Mouse (Mus musculus) megakaryocyte, adult 5-6 weeks (primary cell): ENCODE results near the gene Arrdc1. TPM values are rescaled to one million over a fixed set of nuclear protein-coding genes. Genes with fewer than 3 reads are reported as not detected.

Experiments
- ATAC-seq: 2 replicates; pipeline ENCODE4 v1.8.0; 2016; ENCODE audit warnings: mild to moderate bottlenecking, inconsistent platforms; ENCODE audit not compliant: poor library complexity, severe bottlenecking
- total RNA-seq, 2 experiments: library from RNA; stranded (forward) in 1 of 2; stranded (reverse) in 1 of 2; fragments of 153-499, 151-499 nt in 1 of 2; fragments of 221-1000, 200-1000 nt in 1 of 2; gene quantifications; 2 replicates each; pipeline versions ENCODE4 v1.2.3 to v1.2.4; 2015 to 2017

The Arrdc1 gene
- total RNA-seq (2015) (47.2 and 53.9 TPM in 2 replicates), total RNA-seq (2017) (106 and 108 TPM in 2 replicates)

DNA sequence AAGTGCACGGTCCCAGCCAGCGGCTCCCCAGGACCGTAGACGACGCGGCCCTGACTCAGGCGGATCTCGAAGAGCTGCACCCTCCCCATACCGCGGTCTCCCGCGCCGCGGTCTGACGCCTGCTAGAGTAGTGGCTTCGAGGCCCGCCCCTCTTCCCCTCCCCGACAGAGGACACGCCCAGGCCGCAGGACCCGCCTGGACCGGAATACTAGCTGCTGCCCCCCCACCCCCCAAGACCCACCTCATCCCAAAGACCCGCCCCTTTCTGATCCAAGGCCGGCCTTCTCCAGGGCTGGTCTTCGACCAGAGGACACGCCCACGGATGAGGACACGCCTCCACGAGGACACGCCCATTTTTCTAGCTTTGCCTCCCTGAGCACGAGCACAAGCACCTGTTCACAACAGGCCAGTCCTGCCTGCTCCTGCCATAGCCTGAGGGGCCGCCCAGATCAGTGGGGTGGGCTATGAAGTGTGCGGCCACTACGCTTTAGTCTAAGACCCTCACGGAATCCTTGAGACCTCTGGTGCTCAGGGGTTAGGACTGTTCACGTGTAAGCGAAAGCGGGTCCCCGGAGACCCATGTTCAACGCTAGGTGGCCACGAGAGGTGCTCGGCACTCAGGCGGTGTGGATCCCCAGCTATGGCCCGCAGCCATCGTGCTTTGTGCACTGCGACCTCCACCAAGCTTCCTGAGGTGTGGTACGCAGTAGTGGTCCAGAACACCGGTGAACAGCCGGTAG lies at the start of gene Arrdc1:
Gene Arrdc1, minus strand, starts transcription at position 196 of the 740 bp plus-strand sequence.
- ATAC-seq: peak; percentile 90

DNA sequence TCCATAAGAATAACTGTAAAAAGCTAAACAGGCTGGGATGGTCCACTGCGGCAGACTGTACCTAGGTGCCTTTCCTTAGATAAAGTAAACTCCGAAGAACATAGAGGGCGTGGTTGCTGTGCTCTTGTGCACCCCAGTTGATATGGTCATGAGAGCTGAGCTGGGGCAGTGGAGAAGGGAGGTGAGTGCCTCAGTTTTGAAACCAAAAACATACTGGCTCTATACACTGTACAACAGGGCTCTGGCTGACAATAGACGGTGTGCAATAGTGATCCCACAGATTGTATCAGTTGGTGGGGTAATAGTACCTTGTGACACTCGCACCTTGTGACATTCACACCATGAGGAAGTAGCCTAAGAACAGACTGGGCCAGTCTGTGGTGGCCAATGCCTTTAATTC lies 41.9 kb upstream of the Arrdc1 start:
- peak; percentile 53 for ATAC-seq

DNA sequence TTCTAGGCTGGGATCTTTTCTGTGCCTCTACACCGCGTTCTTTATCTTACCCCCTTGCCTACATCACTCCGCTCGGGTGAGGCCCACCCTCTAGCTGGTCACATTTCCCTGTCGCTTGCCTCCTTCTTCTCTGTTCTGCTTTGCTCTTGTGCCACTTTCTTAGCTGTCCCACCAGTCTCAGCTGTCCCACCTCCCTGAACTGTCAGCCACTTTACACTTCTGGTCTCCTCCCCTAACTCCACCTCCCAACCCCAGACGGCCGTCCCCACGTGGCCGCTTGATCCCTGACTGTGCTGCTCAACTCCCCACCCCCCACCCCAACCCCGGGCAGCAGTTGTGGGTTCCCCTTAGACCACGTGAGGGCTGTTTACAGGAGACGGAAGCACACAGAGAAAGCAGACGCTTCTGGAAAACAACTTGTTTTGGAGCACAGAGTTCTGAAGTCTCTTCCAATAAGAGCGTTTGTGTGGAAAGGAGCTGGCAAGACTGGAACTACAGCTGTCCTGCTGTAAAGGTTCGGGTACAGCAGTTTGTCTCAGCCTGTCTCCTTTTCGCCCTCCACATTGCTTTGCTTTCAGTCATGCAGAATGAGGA lies 40.7 kb upstream of the Arrdc1 start, which contains the start of gene Pnpla7:
Gene Pnpla7, plus strand, starts transcription at position 330 of the 594 bp plus-strand sequence.
- peak; percentile 63 for ATAC-seq

DNA sequence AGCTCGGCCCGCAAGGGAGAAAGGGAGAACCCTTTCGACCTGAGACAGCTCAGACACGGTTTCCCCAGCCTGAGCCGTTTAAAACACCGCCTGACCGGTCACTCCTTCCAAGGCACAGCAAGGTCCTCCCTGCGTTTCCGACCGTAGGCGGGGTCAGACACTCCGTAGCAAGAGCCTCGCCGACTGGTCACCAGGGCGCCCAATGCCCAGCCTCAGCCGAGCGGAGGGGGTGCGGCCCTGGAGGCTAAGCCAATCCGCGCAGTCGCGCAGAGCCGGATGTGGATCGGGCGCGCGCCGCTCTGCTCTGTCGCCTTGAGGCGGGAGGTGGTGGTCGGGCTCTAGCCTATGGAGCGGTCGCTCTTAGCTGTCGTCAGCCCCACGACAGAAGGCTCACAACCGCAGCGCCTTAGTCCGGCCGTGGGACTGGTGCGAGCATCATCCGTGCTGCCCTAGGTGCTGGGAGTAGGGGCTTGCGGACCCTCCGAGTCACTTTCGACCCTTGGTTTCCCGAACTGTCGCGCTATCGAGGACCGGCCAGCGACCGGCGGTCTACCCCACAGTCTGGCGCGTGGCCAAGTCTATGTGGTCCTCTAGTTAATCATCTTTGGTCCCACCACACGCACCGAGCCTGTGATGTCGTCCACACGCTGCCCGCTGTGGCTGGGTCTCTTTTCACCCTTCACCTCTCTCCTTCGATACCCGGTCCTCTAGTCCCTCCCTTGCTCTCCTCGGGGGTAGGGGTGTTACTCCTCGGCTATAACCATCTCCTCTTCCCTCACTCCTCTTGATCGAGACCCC lies 40.1 kb upstream of the Arrdc1 start, which contains the start of gene Mrpl41:
Gene Mrpl41, minus strand, starts transcription at position 193 of the 798 bp plus-strand sequence.
- ATAC-seq: peak; percentile 77

DNA sequence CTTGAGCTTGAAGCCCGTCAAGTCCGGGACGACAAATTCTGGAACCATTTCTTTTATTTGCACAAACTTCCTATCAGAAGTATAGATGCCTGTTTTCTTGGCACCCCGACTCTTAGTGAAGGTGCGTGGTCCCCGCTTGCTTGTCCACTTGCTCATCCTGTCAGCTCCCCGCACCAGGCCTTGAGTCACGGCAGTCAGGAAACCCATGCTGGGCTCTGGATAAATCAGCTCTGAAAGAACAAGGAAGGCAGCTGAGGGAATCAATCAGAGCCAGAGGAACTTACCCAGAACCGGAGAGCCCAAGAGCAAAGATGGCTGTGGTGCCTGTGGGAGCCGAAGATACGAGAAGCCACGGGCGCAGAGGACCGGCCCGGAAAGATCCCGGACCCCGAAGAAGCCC lies 39.4 kb upstream of the Arrdc1 start:
- ATAC-seq: peak; percentile 3; the same call in 1 of the 2 replicates

DNA sequence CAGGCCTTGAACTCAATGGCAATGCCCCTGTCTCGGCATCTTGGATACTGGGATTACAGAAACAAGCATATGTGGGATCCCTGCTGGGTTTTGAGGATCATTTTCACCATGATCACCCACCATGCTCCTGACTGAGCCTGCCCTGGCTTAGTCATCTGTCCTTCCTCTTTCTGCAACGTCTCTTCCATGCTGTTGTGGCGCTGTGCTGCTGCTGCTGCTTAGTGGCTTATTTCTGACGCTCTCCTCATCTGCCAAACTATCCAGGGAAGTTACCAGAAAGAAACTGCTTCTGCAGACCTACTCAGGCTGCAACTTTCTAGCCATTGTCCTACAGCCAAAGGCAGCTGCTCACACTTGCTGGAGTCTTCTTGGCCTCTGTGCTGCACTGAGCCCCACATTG lies 35.3 kb upstream of the Arrdc1 start:
- ATAC-seq: no peak

DNA sequence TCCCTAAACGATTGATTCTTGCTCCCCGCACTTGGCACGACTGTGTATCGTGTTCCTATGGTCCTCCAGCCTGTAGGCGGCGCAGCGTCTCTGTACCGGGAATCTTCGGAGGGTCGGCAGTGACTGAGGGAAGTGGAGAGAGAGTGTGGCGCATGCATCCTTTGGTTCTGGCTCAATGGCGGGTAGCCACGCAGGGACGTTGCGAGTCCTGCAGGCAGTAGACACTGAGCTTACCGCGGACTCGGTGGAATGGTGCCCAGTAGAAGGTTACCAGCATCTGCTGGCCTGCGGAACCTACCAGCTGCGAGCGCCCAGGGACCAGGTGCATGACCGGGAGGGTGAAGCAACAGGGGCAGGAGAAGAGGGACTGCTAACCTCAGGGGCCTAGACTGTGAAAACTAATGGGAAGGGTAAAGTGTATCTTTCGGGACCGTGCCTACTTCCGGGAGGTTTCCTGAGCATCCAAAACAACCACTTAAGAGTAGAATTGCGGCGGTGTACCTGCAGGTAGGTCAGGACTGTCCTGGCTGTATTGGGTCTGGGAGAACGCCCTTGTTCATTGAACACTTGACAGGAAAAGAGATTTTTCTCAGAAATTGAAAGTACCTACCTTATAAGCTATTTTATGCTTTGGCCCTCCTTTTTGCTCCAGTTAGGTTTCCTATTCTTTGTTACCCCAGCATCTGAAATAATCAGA lies 27.4 kb upstream of the Arrdc1 start, which contains the start of gene Dph7:
Gene Dph7, plus strand, starts transcription at position 97 of the 697 bp plus-strand sequence.
- ATAC-seq: peak; percentile 100

DNA sequence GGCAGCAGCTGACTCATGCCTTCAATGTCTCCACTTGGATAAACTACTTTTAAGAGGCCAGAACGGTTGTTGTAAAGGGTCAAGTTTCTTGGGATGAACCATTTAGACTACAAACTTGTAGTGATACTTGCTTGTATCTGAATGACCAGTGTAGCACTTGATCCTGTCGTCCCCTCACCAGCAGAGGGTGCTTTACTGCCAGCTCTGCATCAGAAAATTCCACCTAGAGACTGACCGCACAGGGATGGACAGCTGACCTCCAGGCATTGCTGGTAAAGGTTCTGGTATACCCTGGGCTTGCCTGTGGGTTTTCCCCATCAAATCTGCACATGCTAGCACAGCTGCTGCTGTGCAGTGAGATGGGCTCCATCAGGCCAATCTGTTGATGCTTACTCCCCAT lies 25.9 kb upstream of the Arrdc1 start:
- ATAC-seq: no peak

DNA sequence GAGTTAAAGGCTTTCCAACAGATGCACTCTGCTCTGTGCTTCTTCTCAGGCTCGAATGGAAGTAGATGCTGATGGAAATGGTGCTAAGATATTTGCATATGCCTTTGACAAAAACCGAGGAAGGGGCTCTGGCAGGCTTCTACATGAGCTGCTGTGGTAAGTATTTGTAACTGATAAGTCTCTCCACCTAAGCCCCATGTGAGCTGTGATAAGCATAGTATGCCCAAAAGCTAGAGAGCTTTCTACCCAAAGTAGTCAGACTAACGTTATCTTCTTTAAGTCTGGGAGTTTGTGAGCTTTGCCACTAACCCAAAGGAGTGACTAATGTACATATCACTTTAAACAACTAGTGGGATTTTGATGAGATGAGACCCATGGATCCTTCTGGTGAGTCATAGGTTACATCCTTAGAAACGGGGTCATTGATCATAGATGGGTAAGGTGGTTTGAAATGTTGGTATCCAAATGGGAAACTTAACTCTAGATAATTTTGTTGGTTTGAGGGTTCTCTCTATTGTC lies 17.5 kb upstream of the Arrdc1 start:
- no peak for ATAC-seq

DNA sequence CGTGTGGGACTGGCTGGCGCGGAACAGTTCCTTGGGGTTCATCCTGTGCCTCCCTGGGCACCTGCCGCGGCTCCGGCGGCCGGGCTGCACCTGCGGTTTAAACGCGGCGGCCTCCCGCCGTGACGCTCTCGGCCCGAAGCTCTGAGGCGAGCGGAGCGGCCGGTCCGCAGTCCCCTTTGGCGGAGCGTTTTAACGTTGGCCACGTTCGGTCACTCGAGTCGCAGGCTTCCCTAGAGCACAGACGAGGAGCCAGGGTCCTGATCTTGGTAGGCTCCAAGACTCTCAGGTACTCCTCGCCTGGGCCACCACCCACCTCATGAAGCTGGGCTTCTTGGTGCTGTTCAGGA lies 15.1 kb upstream of the Arrdc1 start:
- peak; percentile 30; the same call in 1 of the 2 replicates for ATAC-seq

DNA sequence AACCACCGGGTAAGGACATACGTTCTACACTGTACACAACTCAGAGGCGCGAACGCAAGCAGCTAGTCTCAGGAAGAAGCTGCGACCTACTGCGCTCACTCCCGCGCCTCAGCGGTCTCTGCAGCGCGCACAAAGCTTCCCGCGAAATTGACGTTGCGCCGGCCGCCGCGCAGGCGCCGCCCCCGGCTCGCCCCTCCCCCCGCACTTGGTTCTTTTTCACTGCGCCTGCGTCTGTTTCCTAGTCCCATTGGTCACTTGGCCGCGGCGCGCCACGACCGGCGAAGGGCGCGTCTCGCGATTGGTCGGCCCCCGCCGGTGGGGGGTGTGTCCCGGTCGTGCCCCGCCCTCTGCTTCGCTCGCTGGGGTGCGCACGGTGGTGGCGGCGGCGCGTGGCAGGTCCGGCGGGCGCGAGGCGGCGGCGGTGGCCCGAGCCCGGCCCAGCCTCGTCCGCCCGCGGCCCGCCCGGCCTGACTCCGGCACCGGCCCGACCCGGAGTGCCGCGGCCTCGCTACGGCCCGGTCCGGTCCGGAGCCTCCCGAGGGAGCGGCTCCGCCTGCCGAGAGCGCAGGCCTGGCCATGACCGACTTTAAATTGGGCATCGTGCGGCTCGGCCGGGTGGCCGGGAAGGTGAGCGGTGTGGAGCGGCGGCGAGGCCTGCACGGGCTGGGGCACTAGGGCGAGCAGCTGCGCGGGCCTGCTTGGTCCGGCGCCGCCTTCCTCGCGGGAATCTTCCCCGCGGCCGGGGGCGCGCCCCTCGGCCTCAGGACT lies 14.6 kb upstream of the Arrdc1 start, which contains the start of gene Zmynd19:
Gene Zmynd19, plus strand, starts transcription at position 372 of the 768 bp plus-strand sequence.
- ATAC-seq: peak; percentile 100

DNA sequence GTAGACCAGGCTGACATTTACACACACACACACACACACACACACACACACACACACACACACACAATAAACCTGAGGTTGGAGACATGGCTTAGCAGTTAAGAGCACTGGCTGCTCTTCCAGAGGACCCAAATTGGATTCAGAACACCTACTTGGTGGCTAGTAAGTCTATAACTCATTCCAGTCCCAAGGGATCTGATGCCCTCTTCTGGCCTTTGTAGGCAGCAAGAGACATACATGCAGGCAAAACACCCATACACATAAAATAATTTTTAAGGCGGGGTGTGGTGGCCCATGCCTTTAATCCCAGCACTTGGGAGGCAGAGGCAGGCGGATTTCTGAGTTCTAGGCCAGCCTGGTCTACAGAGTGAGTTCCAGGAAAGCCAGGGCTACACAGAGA lies 9.3 kb upstream of the Arrdc1 start:
- ATAC-seq: 0 out of 2 replicates have a peak, but pooled peaks have one; percentile 52

DNA sequence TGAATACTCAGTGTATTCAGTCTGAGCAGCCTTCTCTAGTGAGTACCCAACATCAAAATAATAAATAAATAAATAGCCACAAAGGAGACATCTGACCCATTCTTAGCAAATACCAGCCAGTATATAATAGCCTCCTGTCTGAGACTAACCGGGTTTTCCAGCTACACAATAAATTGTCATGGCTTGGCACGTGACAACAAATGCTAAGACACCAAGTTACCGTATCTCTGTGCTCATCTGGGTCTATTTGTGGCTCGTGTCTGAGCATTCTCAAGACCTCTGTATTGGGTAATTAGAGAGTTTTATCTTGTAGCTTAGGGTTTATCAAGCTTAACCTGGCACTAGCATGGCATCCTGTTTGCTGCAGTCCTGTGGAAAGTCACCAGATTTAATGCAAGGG lies 7.0 kb upstream of the Arrdc1 start:
- ATAC-seq: no peak

DNA sequence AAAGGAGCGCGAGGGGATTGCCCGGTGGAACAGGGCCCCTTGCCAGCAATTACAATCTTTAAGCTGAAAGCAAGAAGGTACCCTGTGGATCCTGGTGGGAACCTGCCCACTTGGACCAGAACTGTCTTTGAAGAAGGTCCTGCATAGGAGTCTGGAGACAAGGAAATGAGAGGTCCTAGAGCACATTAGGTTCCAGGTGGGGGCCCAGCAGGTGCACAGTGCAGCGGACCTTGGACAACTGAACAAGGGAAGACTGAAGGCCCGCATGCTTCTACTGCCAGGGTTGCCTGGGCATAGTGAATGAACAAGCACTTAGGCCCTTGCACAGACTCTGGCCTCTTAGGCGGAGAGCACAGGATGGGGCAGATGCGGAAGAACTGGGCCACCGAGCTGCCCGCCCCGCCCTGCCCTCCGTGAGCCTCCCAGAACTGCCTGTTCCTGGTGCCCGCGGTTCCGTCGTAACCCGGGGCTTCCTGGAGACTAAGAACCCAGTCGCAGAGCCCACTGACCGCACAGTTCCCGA lies 550 bp downstream of the Arrdc1 start:
- ATAC-seq: peak; percentile 64

DNA sequence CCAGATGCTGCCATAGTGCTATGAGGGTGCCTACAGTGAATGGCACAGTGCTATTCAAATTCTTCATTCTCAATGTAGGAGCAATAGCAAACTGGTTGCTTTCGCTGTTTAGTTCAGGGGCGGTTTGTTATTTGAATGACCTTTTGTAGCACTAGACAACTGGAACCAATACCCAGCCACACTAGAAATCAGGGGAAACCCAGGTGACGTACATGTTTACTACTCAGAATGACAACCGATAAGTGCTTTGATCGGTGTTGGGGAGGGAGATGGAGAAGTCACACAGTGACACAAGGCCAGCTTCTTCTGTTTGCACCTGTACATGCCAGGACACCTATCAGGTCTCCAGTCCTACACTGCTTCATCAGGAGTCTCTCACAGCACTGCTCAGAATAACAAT lies 5.5 kb downstream of the Arrdc1 start:
- ATAC-seq: no peak

DNA sequence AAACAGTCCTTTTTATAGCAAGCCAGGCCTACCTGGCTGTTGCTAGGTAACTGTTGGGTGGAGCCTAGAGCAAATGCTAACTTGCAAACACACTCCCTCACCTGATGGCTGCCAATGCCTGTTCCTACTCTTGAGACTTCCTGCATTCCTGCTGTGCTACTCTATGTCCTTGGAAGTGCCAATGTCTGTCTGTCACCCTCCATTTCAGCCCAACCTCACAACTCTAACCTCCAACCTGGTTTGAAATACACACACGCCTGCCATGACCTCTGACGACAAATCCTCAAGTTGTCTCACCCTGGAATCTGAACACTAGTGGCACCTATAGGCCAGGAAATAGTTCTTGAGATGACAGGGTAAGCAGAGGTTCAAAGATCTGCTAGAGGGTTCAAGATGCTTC lies 5.9 kb downstream of the Arrdc1 start:
- no peak for ATAC-seq

DNA sequence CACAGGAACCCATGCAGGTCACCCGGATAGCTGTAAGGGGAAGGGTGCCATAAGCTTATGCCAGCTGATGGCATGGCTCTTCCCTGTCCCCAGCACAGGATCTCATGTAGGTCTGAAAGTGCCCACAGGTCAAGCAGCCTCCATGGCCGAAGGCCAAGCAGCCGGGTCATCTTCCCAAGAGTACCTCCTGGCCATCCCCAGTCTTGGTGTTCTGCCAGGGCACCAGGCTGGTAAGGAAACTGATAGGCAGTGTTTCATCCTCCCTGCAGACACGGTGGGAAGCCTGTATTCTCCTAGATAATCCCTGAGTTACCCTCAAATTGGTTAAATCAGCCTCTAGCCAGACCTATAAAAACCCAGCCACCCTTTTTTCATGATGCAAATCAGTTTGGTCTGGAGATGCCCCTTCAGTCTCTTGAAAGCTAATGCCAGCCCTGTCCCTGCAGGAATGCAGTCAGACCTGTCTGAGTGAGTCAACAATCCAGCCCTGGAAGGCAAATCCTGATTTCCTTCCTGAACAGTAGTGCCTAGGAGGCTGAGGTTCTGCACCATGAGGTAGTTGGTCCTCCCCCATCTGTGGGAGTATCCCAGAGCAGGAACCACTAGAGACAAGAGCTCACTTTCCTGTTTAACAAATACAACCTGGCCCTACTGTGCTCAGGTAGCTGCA lies 7.1 kb downstream of the Arrdc1 start:
- no peak for ATAC-seq

DNA sequence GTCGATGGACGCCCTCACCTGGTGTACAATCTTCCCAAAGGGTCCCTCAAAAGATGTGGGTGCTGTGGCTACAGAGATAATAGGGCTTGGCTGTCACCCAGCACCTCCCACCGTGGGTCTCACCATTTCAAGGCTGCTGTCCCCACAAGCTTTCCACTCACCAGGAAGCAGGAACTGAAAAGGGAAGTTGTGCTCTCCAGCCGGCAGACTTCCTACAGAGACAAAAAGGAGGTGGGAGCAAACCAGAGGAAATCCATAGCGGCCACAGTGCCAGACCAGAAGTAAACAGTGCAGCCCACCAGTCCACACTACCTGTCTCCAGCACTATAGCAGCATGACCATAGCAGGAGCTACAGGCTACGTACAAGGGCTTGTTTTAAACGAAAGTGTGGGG lies 8.1 kb downstream of the Arrdc1 start:
- ATAC-seq: peak; percentile 67
